Mouse (Mus musculus): Measurements from ENCODE around the gene B4galt4.
"Not testable (repeated sequence)": the region's sequence is repeated elsewhere in the genome, so short reads cannot be mapped to it uniquely, and the experiment has no call there.

The B4galt4 gene

DNA sequence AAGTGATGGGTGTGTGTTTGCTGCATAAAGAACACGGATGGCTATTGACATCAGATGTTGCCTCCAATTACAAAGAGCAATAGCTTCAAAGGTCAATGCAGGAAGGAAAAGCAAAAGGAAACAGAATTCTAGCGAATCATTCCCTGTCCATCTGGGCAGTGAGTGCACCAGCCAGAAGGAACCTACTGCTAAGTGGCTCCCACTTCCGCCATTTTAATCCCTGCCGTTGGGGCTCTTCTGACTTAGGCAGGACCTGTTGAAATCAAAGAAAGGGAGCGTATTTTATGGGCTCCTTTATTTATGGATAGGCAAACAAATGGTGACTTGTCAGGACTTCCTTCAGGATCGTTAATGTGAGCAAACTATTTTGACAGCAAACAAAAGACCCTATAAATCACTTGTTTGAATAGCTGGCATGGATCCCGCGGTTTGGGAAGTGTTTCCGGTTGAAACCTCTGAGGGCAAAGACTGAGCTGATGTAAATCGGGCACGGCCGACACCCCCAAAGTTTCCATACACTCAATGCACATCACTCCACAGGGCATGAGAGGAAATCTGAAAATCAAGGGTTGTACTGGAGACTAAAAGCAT, 30.9 kb downstream of the B4galt4 start:
- DNase-seq = peak; percentile 47

DNA sequence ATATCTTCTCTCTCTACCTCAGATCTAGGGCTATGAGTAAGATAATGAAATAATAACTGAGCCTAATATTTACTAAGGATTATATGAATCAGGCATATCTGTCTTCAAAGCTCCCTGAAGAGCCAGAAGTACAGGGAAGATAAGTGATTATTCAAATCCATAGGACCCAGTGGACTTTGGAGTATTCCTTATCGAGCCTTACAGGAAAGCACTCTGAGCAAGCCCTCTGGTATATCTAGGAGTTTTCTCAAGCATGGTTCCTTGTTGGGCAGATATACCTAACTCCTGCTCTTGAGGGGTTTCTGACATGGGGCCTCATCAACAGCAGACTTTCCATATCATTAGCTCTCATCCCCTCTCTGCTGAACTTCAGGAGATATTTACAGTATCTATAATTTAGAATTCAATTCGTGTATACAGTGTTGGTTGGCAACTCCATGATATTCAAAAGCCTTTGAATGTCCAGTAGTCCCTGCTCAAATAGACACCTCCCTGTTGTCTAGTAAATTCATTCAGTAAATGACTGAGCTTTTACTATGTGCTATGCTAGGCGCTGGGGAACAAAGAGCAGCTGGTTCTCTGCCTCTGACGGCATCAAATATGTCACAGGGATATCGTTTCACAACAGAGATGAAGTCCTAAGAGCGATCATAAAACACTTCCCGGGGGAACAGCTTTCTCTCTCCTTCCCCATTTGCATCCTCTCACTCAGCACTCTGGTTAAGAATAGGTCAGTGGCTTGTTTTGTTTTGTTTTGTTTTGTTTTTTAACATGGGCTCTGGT, 33.1 kb downstream of the B4galt4 start:
- DNase-seq = no peak

DNA sequence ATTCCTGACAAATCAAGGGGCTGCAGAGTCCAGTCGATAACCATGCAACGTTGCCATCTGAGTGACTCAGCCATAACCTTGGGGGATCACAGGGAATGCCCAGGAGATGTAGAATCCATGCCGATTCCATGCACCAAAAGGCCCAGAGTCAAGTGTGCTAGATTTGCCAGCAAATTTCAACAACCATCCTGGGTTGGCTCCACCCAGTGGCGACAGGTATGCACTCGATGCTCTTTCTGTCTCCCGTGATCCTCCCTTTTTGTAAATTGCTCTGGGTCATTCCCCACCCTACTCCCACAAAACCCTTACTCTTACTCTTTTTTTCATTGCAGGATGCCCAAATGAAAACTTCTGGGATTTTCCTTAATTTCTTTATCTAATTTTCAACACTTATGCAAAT, 34.3 kb downstream of the B4galt4 start:
- DNase-seq = no peak

DNA sequence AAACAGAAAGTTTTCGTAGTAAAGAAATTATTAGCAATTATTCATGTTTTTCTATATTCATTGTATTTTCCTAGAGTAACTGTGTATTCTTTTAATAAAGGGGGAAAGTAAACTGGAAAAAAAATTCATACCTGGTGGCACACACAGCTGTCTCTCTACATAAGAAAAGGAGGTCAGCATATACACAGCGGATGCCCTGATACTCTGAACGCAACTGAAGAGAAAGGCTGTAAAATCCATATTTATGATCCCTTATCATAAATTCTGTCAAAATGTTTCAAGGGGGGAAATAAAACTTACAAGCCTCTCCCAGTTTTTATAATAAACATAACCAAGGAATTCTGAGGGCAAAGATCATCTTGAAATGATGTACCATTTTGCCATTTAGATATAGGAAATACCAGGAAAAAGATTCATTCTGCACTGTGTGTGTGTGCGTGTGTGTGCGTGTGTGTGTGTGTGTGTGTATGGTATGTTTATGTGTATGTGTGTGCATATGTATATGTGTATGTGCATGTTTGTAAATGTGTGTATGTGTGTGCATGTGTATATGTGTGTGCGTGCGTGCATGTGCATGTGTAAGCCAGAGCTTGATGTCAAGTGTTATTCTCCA, 39.0 kb downstream of the B4galt4 start:
- no peak for DNase-seq

DNA sequence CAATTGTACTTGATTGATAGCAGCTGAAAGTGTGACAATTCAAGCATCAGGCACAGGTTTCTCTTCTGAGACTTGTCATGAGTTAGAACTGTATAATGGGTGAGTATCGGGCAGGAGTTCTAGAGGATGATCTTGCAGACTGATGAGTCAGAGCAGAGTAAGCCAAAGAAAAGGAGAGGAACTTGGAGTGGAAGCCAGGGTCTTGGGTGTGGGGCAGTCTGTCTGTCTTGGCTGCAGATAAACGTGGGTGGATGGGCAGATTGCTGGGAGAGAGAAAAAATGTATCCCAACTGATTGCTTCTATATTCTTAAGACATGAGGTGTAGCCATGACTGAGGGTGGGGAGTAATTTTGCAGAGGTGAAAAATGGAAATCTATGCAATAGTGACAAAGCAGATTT, 39.9 kb downstream of the B4galt4 start:
- DNase-seq = no peak

DNA sequence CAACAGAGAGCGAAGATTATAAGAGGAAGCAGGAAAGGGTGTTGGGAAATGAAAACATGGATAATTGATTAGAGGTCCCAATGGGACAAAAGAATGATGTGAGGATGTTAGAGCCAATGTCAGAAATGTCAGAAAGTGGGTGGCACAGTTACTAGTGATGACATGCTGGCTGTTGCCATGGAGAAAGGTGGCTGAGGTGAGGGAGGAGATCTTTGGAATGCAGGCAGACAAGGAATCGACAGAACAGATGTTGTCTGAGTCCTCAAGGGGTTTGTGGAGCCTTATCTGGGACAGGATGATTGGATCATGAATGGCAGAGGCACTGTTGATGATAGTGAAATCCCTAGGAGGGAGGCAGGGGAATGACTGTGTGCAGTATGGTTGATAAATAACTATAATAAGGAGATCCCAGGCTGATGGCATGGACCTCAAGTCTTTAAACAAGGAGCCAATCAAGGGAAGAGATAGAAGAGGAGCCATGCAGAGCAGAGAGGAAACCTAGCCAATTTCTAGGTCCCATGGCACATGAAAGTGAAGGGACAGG, 40.5 kb downstream of the B4galt4 start:
- no peak for DNase-seq

DNA sequence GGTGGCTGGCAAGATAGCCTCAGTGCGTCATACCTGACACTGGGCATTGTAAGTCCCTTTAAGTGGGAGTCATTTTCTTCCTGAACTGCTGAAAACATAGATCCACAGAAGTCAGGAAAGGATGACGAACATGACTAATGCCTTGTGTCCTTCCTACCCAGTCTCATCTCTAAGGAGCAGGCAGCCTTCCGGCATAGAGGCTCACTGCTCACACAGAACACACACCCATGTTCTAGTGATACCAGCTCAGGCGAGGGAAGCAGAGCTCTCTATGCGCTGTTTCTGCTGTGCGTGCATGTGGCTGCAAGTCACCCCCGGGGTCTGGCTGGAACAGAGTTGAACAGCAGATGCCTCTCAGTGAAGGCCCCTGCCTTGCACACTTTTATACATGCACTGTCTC, 43.2 kb downstream of the B4galt4 start:
- no peak for DNase-seq

DNA sequence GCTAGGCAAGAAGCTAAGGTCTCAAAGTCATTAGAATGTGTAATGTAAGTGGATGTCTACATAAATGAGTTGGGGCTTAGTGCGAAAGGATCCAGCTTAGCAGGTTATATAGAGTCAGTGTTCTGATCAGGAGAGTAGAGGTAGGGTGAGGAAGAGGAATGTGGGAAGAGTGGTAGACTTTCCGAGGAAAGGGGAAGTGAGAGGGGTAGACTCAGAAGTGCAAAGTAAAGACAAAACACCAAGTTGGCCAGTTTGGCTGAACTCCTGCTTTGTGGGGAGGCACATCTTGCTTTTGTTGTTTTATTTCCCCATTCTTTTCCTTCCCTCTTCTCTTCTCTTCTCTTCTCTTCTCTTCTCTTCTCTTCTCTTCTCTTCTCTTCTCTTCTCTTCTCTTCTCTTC, 47.0 kb downstream of the B4galt4 start:
- no peak for DNase-seq

DNA sequence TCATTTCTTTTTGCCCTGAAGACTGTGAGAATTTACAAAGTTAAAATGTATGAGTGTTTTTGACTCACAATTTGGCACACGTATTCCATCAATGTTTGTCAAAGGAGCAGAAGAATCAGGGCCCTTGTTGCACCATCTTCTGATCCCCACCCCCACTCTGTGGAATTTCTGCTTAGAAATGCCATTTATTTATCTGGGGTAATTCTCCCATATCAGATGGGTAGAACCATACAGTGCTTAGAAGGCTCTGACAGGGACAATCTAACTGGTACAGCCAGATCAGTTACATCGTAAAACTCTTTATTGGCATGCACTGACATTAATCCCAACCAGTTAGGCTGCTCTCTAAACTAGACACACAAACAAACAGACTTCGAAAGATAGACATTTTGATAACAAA, 47.9 kb downstream of the B4galt4 start:
- DNase-seq = no peak

DNA sequence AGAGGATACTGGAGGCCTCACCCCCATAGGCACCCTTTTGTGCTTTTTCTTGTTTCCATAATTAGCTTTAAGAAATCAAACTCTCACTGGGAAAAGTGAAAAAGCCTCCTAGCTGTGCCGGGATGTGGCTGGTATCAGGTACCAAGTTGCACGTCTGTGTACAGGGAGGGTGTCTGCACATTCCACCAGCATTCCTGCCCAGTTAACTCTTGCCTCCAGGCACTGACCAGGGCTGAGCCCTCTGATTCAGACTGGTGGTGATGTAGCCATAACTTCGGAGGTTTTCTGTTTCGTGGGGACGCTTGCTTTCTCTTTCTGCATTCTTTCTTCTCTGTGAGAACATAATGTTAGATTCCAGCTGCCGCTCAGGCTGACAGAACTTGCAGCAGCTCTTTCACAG, 51.1 kb downstream of the B4galt4 start:
- no peak for DNase-seq

DNA sequence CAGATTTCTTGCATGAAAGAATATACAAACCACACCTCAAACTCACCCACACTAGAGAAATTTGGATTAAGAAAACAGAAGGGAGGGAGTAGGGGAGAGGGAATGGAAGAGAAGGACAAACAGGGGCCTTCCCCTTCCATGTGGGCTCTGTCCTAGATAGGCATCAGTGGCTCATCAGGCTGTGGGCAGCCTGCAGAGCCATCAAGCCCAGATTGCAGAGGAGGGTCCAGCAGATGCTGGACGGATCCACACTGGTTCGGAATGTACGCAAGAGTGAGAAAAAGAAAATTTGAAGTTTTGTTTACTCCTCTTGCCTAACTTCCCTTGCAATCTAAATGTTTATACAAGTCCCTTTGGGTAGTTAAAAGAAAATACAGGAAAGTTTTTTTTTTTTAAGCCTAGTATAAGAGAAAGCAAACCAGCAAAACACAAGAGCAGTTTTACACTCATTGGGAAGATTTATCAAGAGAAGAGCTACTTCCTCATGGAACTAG, 56.9 kb downstream of the B4galt4 start:
- DNase-seq = no peak

DNA sequence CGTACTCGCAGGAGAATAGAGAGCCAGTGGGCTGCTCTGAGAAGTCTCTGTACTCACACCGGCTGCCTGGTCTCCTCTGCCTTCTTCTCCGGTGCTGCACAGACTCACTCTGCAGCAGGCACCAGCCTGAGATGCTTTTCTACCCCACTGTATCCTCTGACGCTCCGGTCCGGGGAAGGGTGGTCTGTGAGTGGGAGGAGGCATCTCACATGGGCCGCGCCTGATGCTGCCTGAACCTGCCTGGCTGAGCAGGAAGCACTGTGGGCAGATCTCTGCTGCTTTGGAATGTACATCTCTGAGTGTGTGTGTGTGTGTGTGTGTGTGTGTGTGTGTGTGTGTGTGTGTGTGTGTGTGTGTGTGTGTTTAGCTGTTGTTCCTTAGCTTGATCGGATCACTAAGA, 58.0 kb downstream of the B4galt4 start, which contains the start of gene Upk1b:
Gene Upk1b, minus strand, starts transcription at position 238 of the 400 bp plus-strand sequence.
- DNase-seq = no peak

DNA sequence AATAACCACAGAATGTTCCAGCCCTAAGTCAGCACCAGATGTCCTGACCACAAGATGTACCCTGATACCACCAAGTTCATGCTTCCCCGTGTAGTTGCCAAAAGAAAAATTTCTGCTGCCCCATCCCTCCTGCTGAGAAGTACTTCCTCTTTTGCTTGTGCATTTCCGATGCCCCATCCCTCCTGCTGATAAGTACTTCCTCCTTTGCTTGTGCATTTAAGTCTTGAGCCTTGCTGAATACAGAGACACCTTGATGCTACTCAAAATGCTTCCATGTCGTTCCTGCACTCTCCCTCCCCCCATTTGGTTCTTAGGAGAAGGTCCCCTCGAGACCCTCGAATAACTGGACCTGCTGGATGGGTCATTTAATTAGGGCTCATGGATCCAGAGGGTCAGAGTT, 65.7 kb downstream of the B4galt4 start:
- not testable (repeated sequence) for DNase-seq

DNA sequence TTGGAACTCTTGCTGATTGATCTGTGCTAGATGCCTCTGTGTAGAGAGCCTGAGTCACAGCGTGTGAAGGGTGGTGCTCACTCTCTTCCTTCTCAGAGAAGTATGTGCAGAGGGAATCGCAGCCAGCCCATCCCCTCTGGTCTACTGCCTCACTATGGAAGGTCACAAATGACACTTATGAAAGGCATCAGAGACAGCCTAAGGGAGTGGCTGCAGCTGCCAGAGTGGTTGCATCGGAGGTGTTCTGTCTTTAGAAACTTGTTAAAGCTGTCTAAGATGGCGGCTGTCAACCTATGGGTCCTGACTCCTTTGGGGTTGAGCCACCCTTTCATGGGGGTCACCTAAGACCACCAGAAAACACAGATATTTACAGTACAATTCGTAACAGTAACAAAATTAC, 68.1 kb downstream of the B4galt4 start:
- no peak for DNase-seq

DNA sequence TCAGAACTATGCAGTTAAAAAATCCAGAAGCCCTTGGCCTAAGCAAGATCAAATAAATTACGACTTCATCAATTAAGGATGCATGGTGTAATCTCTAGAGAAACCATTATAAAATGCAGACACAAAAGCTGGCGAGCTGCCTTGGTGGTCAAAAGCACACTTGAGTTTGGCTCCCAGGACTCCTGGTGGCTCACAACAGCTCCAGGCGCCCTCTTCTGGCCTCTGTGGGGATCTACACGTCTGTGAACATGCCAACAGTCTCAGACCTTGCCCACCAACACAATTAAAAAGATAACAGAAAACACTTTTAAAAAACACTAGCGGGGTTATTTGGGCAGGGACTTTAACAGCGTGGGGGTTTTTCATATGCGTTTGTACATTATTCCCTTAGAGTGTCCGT, 70.5 kb downstream of the B4galt4 start:
- peak; percentile 84 for DNase-seq
